Mouse (Mus musculus): Measurements from ENCODE around the gene Mrgprd.

The Mrgprd gene

DNA sequence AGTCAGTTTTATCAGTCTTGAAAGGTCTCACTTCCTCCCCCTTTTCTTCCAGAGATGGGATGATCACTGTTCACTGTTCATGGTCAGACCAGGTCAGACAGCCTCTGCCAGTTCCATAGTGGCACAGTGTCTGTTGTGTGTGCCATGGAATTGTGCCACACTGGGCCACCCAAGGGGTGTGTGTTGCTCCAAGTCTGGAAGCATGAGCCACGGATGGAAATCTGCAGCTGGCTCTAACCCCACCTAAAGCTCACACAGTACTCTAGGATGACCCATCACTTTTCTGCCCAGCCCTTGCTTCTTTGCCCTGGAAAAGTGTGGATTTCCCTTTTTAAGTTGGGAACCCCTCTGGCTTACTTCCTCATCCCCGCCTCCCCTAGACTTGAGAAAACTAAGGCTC, 10.5 kb upstream of the Mrgprd start:
- no peak for DNase-seq

DNA sequence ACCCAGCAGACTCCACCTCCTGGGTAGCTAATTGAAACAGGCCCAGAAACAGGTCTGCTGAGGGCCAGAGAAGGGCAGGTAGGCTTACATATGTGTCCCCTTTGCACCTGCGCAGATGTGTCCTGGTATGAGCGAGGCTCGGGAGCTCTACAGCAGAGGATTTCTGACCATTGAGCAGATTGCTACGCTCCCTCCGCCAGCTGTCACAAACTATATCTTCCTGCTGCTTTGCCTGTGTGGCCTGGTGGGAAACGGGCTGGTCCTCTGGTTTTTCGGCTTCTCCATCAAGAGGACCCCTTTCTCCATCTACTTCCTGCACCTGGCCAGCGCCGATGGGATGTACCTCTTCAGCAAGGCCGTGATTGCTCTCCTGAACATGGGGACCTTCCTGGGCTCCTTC, 7.0 kb upstream of the Mrgprd start:
- no peak for DNase-seq

DNA sequence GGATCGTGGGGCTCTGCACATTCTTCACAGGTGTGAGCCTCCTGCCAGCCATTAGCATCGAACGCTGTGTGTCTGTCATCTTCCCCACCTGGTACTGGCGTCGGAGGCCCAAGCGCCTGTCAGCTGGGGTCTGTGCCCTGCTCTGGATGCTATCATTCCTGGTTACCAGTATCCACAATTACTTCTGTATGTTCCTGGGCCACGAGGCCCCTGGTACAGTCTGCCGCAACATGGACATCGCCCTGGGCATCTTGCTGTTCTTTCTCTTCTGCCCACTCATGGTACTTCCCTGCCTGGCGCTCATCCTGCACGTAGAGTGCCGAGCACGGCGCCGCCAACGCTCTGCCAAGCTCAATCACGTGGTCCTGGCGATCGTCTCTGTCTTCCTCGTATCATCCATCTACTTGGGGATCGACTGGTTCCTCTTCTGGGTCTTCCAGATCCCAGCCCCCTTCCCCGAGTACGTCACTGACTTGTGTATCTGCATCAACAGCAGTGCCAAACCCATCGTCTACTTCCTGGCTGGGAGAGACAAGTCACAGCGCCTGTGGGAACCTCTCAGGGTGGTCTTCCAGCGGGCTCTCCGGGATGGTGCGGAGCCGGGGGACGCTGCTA, 6.5 kb upstream of the Mrgprd start:
- DNase-seq = no peak

DNA sequence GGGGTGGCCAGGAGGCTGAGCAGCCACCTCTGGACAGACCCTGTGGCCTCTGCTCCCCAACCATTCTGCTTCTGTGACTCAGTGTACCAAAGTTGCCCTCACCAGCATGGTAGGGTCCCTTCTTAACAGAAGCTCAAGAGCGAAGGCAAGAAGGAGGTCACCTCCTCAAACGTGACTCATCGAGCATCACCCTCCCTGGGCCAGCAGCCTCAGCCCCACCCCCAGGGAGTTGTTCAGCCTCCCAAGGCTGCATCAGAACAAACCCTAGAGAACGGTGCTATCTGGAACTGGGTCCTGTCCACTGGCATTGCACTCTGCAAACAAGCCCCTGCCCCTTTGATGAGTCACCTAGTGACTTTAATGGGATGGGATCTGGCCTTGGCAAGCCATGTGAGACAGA, 5.8 kb upstream of the Mrgprd start:
- no peak for DNase-seq

DNA sequence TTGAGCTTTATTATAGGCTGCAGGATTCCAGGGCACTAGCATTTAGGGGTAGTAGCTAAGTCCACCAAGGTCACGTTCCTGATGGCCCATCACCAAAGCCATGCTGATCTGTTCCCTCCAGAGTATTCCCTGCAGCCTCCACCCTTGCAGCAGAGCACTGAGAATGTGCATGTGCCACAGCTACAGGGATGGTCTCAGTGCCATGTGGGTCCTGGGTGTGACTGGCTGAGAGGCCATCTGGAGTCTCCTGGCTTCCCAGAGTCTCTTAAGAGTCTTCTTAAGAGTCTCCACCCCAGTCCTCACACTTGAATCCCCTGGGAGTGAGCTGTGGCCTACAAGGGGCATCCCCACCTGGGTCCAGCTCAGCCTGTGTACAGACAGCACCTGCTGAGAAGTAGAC, 4.8 kb upstream of the Mrgprd start:
- no peak for DNase-seq

DNA sequence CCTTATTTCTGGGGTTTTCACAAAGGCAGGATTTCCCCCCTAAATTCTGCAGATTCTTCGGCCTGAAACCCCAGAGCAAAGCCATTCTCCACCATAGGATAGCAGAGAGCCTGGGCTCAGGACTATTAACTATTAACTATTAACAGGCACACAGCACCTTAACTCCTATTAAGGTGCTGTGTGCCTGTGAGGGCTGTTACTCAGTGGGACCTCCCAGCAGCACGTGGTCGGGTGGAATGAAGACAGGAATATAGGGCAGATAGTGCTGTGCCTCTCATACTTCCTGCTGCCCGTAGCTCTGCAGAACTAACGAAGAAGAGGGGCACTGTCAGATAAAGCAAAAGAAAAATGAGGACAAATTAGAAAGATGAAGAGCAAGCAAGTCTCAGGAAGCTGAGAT, 4.1 kb upstream of the Mrgprd start:
- no peak for DNase-seq

DNA sequence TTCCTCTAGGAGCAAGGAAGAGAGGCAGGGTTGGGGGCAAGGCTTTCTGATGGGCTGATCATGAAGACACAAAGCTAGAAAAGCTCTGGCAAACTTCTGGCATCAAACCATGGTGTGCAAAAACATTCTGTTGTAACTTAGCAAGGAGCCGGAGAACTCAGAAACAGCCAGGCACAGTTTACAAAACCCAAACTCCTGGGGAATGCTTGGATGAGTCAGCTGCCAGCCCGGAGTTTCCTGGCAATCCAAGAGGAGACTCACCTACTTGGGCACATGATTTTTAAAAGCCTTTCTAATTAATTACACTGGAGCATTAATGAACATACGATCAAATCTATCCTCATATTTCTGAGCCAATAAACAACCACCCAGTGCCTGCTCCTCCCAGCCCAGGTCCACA, 2.5 kb upstream of the Mrgprd start:
- no peak for DNase-seq

DNA sequence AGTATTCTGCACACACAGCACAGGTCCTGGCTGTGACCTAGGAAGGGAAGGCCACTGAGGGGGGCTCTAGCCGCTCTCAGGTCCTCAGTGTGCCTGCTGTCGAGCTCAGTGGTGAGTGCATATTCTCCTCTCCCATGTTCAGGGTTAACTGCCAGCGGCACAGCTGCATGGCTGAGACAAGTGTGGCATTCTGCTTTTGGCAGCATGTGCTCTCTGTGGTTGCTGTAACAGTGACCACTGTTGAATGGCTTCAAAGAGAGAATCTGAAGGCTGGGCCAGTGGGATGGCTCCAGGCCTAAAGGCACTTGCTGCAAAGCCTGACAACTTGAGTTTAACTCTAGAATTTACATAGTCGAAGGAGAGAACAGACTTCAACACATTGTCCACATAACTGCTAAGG, 2.9 kb downstream of the Mrgprd start:
- no peak for DNase-seq

DNA sequence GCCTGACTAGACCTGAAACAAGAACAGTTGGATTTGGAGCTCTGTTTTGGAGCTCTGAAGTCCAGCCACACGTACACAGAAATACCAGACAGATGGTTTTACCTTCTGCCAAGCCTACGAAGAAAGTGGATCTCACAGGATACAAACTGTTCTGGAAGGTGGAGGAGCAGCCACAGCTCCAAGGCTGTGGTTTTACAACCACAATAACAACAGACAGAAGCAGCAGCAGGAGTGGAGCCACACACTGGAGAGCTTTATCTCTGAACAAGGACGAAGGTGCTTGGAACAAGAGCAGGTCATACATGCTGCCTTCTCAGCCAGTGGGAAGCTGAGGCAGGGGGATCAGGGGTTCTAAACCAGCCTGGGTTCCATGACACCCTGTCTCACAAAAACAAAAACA, 4.8 kb downstream of the Mrgprd start:
- DNase-seq = peak; percentile 44

DNA sequence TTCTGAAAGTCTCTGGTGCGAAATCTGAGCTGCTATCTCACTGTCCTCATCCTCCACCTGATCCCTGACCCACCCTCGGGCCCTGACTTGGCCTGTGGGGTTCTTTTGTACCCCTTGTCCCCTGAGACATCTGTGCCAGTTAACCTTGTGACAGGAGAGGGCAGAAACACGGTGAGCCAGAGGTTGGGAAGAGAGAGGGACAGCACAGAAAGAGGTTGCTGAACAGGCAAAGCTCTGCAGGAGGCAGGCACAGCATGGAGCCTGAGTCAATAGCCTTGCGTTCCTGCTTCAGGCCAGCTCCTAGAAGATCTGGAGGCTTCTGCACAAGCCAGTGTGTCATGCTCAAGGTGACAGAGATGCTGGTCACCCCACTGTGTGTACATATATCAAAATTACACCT, 9.0 kb downstream of the Mrgprd start:
- DNase-seq = no peak

DNA sequence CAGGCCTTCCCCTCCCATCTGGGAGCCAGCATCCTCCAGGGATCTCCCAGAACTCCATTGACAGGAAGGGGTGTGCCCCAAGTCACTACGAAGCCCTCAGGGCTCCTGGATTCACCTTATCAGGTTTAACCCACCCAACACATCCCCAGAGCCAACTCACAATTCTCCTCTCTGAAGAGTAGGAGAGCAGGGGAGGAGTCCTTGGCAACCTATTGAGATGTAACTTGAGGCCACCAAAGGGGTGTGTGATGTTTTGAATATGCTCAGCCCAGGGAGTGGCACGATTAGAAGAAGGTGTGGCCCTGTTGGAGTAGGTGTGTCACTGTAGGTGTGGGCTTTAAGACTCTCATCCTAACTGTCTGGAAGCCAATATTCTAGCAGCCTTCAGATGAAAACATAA, 11.1 kb downstream of the Mrgprd start:
- DNase-seq = no peak

DNA sequence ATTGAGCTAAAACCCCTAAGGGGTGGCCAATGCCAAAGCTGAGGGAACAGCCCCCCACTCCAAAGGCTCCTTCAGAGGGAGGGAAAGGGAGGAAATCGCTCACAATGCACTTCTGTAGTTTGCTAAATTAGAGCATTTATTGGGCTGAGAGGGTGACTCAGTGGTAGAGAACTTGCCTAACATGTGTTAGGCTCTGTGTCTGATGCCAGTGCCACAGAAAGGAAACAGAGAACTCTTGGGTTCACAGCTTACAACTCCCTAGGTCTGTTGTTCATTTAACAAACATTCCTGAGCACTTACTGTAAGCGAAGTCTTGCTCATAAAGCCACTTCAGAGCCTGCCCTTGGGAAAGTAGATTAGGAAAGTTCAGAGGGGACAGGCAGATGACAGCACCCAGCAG, 15.3 kb downstream of the Mrgprd start:
- no peak for DNase-seq

DNA sequence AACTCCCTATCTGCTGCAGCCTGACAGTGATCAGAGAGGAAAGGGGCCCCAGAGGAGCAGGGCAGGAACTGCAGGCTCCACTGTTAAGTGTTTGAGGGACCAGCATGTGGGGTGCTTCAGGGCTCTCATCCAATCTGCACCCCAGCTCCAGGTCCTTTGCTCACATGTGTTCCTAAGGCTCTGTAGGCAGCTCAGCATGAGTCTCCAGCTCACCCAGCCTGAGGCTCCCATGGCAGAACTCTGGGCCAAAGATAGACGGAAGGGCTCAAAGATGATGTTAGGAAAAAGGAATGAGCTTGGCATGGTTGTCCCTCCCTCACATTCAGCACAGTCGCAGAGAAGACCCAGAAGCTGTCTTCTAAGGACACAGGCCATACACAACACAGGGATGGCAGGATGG, 16.0 kb downstream of the Mrgprd start:
- no peak for DNase-seq

DNA sequence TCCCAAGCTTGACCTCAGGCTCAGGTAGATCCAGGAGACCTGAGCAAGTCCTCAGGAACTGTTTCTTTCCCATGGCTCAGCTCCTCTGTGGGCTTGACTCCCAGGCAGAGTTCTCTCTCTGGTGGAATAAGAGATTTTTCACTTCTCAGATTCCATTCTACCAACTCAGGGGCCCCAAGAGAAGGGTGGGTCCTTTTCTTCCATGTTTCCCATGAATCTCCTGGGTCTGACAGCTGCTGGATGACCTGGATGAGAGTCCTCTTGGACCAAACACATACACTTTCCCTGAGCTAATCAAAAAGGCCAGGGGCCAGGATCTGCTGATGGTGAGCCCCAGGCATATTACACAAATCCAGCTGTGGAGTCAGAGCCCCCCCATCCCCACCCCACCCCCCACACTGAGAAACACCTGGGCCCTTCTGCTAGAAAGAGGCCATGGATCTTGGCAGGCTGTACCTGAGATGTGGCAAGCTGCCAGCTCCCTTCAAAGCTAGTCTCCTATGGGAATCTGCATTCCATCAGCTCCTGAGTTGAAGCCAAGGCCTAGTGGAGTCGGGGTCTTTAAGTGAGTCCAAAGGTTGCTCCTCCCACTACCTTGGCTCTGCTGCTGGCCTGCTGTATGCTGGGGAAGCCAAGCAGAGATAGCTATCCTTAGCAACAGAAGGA, 17.9 kb downstream of the Mrgprd start:
- DNase-seq = no peak

DNA sequence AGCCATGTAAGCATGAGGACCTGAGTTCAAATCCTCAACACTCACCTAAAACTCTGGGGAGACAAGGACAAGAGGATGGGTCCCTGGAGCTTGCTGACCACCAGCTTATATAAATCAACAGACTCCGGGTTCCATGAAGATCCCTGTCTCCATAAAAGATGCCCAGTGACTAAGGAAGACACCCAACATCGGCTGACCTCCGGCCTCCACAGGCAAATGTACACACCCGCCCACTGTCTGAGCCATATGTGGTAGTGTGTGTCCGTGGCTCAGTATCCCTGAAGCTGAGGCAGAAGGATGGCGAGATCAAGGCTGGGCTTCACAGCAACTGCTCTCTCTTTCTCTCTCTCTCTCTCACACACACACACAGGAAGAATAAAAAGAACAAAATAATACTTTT, 19.3 kb downstream of the Mrgprd start:
- no peak for DNase-seq

DNA sequence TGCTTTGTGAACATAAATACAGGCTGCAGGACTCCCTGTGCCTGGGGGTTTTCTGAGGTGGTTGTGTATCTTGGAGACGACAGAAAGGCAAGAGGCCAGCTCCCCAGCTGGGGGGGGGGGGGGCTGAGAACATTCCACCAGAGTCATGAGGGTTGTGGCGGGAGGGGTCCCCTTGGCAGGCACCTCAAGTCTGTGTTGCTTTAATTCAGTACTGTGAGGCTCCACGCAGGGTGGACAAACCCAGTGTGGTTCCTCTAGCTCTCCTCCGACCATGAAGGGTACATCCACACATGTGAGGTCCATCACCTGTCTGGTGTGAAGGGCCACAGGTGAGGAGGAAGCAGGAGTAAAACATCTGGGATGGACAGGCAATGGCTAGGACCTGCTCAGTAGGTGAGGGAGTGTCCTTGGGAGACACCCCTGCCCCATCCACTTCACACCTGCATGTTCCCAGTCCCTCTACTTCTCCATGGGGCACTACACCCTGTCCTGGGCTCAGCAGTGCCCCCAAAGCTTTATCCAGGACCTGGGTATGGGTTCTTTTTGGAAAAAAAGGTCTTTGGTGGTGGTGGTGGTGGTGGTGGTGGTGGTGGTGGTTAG, 19.9 kb downstream of the Mrgprd start:
- DNase-seq = no peak

DNA sequence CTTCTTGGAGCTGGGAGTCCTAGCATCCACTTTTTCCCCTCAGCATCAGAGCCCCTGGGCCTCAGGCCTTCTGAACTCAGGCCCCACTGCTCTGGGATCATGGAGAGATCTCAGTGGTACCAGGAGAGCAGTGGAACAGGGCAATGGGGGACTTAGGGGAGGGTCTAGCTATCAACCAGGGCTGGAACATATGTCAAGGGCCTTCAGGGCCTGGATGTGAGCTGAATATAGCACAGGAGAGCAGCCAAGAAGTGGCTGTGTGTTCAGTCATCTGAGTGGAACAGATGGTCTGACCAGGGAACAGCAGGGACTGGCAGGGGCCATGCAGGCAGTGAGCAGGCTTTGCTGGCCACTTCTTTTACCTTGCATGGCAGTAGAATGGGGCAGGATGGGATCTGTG, 20.6 kb downstream of the Mrgprd start:
- no peak for DNase-seq

DNA sequence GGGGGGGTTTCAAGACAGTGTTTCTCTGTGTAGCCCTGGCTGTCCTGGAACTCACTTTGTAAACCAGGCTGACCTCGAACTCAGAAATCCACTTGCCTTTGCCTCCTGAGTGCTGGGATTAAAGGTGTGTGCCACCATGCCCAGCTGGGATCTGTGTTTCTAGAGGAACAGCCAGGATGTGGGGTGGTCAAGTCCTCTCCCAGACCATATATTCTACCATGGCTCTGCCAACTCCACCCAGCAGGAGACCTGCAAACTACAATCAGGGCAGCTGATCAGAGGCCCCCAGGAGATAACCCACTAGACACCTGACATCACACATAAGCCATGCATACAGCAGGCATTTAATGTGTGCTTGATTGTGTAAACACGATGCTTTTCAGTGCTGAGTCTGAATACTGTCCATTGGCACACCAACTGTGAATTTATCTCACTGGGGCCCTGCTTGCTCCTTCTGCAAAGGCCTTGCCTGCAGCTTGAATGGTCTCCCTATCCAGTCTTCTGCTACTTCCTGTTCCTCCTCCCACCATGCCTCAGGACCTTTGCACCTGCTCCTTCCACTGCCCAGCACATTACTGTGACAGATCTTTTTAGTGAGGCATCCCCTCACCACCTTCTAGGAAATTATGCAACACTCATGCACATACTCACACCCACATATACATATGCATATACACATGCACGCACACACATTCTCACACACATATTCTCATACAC, 21.1 kb downstream of the Mrgprd start:
- DNase-seq = no peak

DNA sequence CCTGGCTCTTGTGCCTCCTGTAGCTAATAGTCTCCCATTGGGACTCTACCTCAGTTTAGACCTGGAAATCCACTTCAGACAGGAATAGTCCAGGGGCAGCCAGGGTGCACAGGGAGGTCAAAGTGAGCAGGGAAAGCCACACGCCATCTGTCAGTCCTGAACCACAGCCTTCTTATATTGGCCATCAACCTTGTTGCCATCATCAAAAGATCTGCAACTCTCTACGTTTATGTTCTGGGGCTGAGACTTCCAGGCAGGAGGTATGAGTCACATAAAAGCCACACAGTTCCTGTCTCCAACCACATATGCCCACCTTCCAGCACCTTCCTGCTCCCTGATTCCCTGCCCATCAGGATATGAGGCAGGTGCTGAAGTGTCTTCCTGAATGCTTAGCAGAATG, 23.3 kb downstream of the Mrgprd start:
- DNase-seq = no peak

DNA sequence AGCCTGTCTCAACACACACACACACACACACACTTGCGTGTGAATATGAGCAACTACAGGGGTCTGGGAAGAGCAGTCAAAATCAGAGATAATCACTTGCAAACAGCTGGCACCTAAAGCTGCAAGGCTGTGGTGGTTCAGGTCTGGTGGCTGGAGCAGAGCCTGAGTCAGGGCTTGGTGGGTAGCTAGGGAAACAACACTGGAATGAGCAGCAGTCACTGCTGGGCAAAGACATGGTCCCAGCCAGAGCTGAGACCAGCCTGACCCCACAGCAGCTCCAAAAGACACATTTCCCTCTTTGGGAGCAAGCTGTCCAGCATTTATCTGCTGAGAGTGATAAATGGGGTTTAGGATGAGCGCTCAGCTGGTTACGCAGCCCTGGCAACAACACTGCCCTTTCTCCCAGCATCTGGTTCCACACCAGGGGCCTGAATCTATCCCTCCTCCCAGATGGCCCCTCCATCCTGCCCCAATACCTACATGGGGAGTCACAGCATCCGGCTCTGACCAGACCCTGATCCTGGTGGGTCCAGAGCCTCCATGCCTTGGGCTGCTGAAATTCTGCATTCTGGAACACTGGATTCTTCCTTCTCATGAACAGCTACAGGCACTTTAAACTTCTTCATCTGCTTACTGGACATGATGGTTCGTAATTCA, 25.7 kb downstream of the Mrgprd start:
- no peak for DNase-seq

All from right cerebral cortex, postnatal 25 days (tissue).